Mouse (Mus musculus) G1E (cell line): ENCODE results near the gene Cmtr1. TPM values are rescaled to one million over a fixed set of nuclear protein-coding genes. Genes with fewer than 3 reads are reported as not detected.

Experiments
- ATAC-seq: 2 replicates; pipeline ENCODE4 v1.8.0; 2016; ENCODE audit warnings: mild to moderate bottlenecking; ENCODE audit not compliant: insufficient number of reproducible peaks, poor library complexity, low FRiP score, severe bottlenecking; ENCODE audit errors: extremely low read depth
- DNase-seq: peaks from one replicate; pipeline ENCODE4 v3.0.0; 2012; ENCODE audit warnings: low spot score
- H3K27me3 ChIP-seq: 2 replicates; pipeline ENCODE4 v1.6.1; 2012; ENCODE audit warnings: mild to moderate bottlenecking, low read length, inconsistent platforms; ENCODE audit not compliant: insufficient read depth
- H3K36me3 ChIP-seq: replicated peaks from 2 replicates; pipeline ENCODE3; 2012; ENCODE audit warnings: mild to moderate bottlenecking, inconsistent platforms
- H3K4me1 ChIP-seq: 2 replicates; pipeline ENCODE4 v1.6.1; 2012; ENCODE audit warnings: low read depth, low read length, inconsistent platforms, mixed read lengths; ENCODE audit not compliant: insufficient read depth
- H3K4me3 ChIP-seq: 2 replicates; pipeline ENCODE4 v1.5.1; 2012; ENCODE audit warnings: low read depth, mild to moderate bottlenecking, inconsistent platforms, low read length, moderate library complexity, mixed read lengths
- H3K9me3 ChIP-seq: replicated peaks from 2 replicates; pipeline ENCODE4 v1.6.1; 2012; ENCODE audit warnings: inconsistent platforms
- CTCF ChIP-seq: IDR thresholded peaks from 2 replicates; pipeline ENCODE4 v1.5.1; 2012; ENCODE audit warnings: low read depth, low read length, inconsistent platforms, mixed read lengths
- GATA1 ChIP-seq: IDR thresholded peaks from 2 replicates; pipeline ENCODE4 v1.6.1; 2012; ENCODE audit warnings: borderline replicate concordance, low read length, inconsistent platforms, mixed read lengths
- GATA2 ChIP-seq: IDR thresholded peaks from 2 replicates; pipeline ENCODE4 v1.6.1; 2012; ENCODE audit warnings: low read depth, low read length, inconsistent platforms, borderline replicate concordance
- POLR2AphosphoS5 ChIP-seq: IDR thresholded peaks from 2 replicates; pipeline ENCODE4 v1.6.1; 2012; ENCODE audit warnings: low read depth, low read length, inconsistent platforms; ENCODE audit not compliant: insufficient replicate concordance
- TAL1 ChIP-seq: conservative IDR thresholded peaks from 2 replicates; pipeline ENCODE4 v1.6.1; 2012; ENCODE audit warnings: low read depth, low read length, inconsistent platforms, mixed read lengths
- polyA plus RNA-seq: library from polyadenylated mRNA; stranded (reverse); fragments of >175 nt; gene quantifications from 2 replicates; pipeline ENCODE4 v1.2.3, GENCODE M21; 2012
- total RNA-seq, 2 experiments: library from RNA; stranded (forward) in 1 of 2; stranded (reverse) in 1 of 2; fragments of 200-1000 nt in 1 of 2; fragments of >200 nt in 1 of 2; fragmentation: Nextera tagmentation in 1 of 2; gene quantifications; 2 replicates each; pipeline ENCODE4 v1.2.3; 2014 to 2017

The Cmtr1 gene
- total and polyA plus RNA-seq, 3 experiments = 82.7 to 182 (median 103) TPM

DNA sequence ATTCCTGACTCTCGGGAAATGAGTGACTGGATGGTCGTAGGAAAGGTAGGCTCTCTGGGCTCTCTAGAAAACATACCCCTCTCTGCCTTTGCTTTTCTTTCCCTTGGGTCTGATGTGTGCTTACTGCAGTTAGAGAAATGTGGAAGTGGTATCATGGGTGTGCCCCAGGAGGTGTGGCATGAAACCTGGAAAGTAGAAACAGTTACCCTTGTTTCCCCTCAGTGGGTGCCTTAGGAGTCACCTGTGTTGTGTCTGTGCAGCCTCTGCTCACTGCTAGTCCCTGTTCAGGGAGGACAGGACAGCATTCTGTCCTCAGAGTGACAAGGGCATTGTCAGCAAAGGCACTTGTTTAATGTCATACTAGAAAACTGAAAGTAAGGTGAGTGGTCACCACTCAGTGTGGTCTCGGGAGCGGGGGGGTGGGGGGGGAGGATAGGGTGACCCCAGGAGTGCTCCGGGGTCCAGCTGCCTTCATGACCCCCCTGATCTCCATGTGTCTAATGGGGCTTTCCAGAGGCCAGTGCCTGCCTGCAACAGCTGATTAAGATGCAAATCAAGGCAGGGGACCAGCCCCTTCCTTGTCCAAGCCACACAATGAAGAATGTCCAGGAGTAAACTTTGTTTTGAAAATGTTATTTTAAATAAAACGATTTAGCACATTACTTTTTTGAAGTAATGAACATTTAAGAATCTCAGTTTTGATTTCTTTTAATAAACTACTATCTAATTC lies 18.8 kb downstream of the Cmtr1 start:
- ATAC-seq = no peak
- TF ChIP-seq TAL1 (no peak), GATA1 (no peak), CTCF (no peak), GATA2 (no peak), POLR2AphosphoS5 (no peak)
- H3K9me3 ChIP-seq = no peaks in the 10 kb centered on the region
- peaks cover 72% of the 10 kb centered on the region for H3K4me1 ChIP-seq
- H3K36me3 ChIP-seq = peaks cover 97% of the 10 kb centered on the region
- H3K4me3 ChIP-seq = no peak overlapping the region
- no peaks in the 10 kb centered on the region; the same call in 1 of the 2 replicates for H3K27me3 ChIP-seq
- no peak for DNase-seq

DNA sequence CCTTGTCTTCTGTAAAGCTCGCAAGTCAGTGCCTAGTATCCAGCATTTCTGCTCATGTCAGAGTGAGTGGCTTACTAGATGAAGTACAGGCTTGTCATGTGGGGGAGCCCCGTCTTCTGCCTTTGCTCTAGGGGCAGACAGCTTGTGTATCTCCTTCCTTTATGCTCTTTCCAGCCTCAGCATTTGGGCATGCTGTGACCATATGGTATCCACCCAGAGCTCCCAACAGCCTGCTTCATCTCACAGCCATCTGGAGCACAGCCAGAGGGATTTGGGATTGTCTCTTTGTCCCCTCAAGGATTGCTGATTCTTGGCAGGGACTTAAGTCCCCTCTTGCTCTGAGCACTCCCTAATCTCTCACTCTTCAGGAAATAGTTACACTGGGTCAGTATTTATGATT lies 19.8 kb downstream of the Cmtr1 start:
- no peak for ATAC-seq
- no peaks in the 10 kb centered on the region; the same call in 1 of the 2 replicates for H3K27me3 ChIP-seq
- TF ChIP-seq CTCF (no peak), POLR2AphosphoS5 (no peak), GATA1 (no peak), GATA2 (no peak), TAL1 (no peak)
- no peak overlapping the region for H3K4me3 ChIP-seq
- no peaks in the 10 kb centered on the region for H3K9me3 ChIP-seq
- no peak for DNase-seq
- peaks cover 97% of the 10 kb centered on the region for H3K36me3 ChIP-seq
- H3K4me1 ChIP-seq = peaks cover 82% of the 10 kb centered on the region

DNA sequence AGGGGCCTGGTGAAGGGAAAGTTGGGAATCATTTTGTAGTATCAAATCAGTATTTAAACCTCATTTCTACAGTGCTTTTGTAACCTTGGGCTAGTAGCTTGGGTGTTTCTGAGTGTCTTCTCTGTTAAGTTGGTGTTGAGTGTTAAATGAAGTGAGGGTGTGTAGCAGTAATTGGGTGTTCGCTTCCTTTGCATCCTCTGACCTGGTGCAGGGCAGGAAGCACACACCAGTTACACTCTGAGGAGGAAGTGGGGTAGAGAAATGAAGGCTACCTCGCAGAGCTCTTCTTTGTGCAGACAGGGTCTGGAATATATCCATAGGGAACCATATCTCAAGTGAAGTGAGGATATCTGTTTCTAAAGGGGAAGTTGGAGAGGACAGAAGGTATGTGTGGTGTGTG lies 20.5 kb downstream of the Cmtr1 start:
- H3K9me3 ChIP-seq = no peaks in the 10 kb centered on the region
- peaks cover 89% of the 10 kb centered on the region for H3K4me1 ChIP-seq
- DNase-seq (no peak), ATAC-seq (no peak)
- TF ChIP-seq CTCF = no peak
- no peak for TF ChIP-seq GATA2
- no peak for TF ChIP-seq POLR2AphosphoS5
- no peak for TF ChIP-seq TAL1
- no peak for TF ChIP-seq GATA1
- H3K36me3 ChIP-seq = peaks cover 97% of the 10 kb centered on the region
- no peak overlapping the region for H3K4me3 ChIP-seq
- H3K27me3 ChIP-seq = no peaks in the 10 kb centered on the region; the same call in 1 of the 2 replicates

DNA sequence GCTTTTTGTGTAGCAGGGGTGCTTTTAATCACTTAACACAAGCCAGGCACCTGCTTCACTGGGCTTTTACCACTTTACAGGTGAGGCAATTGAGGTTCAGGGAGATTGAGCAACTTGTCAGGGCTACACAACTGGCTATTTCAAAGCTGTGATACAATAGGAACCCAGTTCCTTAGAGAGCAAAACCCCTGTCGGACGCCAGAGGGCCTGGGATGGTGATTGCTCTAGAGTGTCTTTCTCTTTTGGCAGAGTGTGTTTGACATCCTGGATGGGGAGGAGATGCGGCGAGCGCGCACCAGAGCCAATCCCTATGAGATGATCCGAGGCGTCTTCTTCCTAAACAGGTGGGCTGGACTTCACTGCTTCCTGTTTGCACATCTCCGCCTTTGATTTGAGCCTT lies 21.3 kb downstream of the Cmtr1 start:
- no peak for ATAC-seq

DNA sequence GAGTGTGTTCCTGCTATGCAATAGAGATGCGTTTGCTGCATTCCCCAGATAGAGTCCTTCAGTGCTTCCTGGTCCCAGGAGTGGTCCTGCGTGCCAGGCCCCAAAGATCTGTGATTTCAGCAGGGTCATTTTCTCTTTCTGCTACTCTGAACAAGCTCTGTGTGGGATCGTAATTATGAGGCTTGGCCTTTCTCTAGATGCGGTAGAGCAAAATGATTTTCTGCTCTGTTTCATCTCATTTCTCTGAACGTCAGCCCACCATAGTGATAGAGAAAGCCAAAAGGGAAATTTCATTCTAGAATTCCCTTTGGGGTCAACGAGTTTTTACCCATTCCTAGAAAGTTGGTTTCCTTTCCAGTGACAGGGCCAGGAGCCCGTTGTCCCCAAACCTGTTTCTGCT lies 21.9 kb downstream of the Cmtr1 start:
- Histone ChIP-seq H3K4me3 (no peak overlapping the region), H3K36me3 (peaks cover 92% of the 10 kb centered on the region), H3K4me1 (peaks cover 93% of the 10 kb centered on the region), H3K9me3 (no peaks in the 10 kb centered on the region), H3K27me3 (no peaks in the 10 kb centered on the region)
- TF ChIP-seq TAL1 = no peak
- no peak for TF ChIP-seq GATA2
- no peak for TF ChIP-seq GATA1
- no peak for TF ChIP-seq CTCF
- ATAC-seq = no peak
- no peak for DNase-seq

More for the DNA sequence above, 21.3 kb downstream of the Cmtr1 start:
- H3K36me3 ChIP-seq = peaks cover 95% of the 10 kb centered on the region
- no peak for TF ChIP-seq POLR2AphosphoS5
- TF ChIP-seq CTCF = no peak
- H3K27me3 ChIP-seq = no peaks in the 10 kb centered on the region; the same call in 1 of the 2 replicates
- H3K4me3 ChIP-seq = no peak overlapping the region
- no peaks in the 10 kb centered on the region for H3K9me3 ChIP-seq
- H3K4me1 ChIP-seq = peaks cover 90% of the 10 kb centered on the region
- no peak for DNase-seq

DNA sequence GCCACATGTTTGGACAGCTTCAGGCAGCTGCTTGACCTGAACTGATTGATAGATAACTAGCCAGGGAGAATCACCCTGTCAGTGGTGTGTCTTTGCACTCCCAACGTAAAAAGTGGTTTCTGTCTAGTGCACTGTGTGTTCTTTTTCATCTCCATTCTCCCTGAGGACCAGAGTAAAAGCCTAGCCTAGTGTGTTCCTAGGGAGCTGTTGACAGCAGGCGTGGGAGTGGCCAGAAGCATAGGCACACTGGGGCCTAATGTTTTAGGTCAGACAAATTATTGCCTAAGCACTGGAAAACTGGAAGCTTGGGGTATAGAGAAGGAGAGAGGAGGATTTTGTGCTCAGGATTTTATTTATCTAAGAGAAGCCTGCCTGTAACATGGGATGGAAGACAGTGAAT lies 22.7 kb downstream of the Cmtr1 start:
- ATAC-seq (no peak), DNase-seq (no peak)
- H3K36me3 ChIP-seq = peaks cover 92% of the 10 kb centered on the region
- no peak overlapping the region for H3K4me3 ChIP-seq
- H3K4me1 ChIP-seq = peaks cover 95% of the 10 kb centered on the region
- no peaks in the 10 kb centered on the region for H3K9me3 ChIP-seq
- TF ChIP-seq POLR2AphosphoS5 = no peak
- no peak for TF ChIP-seq GATA1
- TF ChIP-seq TAL1 = no peak
- no peaks in the 10 kb centered on the region for H3K27me3 ChIP-seq
